Mouse (Mus musculus) MEL (cell line): ENCODE measurements around the gene Uxs1. TPM values are rescaled to one million over a fixed set of nuclear protein-coding genes. Genes with fewer than 3 reads are reported as not detected.

Experiments used
- DNase-seq: peaks from one replicate; pipeline ENCODE4 v3.0.0; 2011; ENCODE audit warnings: low read depth, low spot score
- H3K27ac ChIP-seq: 2 replicates; pipeline ENCODE4 v1.5.1; 2012; ENCODE audit warnings: low read depth, mild to moderate bottlenecking, control low read depth, low read length, moderate library complexity; ENCODE audit not compliant: control insufficient read depth
- H3K27me3 ChIP-seq, 2 experiments: fragments of 150-350 bp in 1 of 2; sonication (generic) in 1 of 2; 2 replicates each; pipeline ENCODE4 v1.6.1; 2012; ENCODE audit warnings: low read length in 2 of 2, mild to moderate bottlenecking in 2 of 2, improper control_type of control experiment in 1 of 2, moderate library complexity in 1 of 2; ENCODE audit not compliant: insufficient read depth in 2 of 2, control insufficient read depth in 1 of 2
- H3K36me3 ChIP-seq, 2 experiments: 2 replicates each; pipeline ENCODE4 v1.6.1; 2012 to 2014; ENCODE audit warnings: low read length in 2 of 2, improper control_type of control experiment in 1 of 2, inconsistent platforms in 1 of 2, mild to moderate bottlenecking in 1 of 2; ENCODE audit not compliant: insufficient read depth in 2 of 2, control insufficient read depth in 1 of 2
- H3K4me1 ChIP-seq, 2 experiments: fragments of 150-350 bp in 1 of 2; sonication (generic) in 1 of 2; 2 replicates each; pipeline ENCODE4 v1.6.1; 2012; ENCODE audit warnings: low read length in 2 of 2, improper control_type of control experiment in 1 of 2, mild to moderate bottlenecking in 1 of 2; ENCODE audit not compliant: insufficient read depth in 2 of 2, control insufficient read depth in 1 of 2
- H3K4me3 ChIP-seq, 2 experiments: fragments of 150-350 bp in 1 of 2; sonication (generic) in 1 of 2; 2 replicates each; pipeline ENCODE4 v1.5.1; 2012; ENCODE audit warnings: low read depth in 2 of 2, low read length in 2 of 2, mild to moderate bottlenecking in 2 of 2, moderate library complexity in 2 of 2, control low read depth in 1 of 2, improper control_type of control experiment in 1 of 2; ENCODE audit not compliant: control insufficient read depth in 1 of 2, insufficient read depth in 1 of 2
- H3K79me2 ChIP-seq: 2 replicates; pipeline ENCODE4 v1.6.1; 2012; ENCODE audit warnings: mild to moderate bottlenecking, low read length, moderate library complexity; ENCODE audit not compliant: control insufficient read depth, poor library complexity, insufficient read depth
- H3K9ac ChIP-seq: 2 replicates; pipeline ENCODE4 v1.6.1; 2012; ENCODE audit warnings: low read depth, mild to moderate bottlenecking, control low read depth, low read length, moderate library complexity; ENCODE audit not compliant: control insufficient read depth, poor library complexity, severe bottlenecking
- H3K9me3 ChIP-seq: fragments of 150-350 bp; sonication (generic); replicated peaks from 2 replicates; pipeline ENCODE4 v1.6.1; 2012; ENCODE audit warnings: mild to moderate bottlenecking, low read length, improper control_type of control experiment, moderate library complexity; ENCODE audit not compliant: insufficient read depth
- BHLHE40 ChIP-seq: IDR thresholded peaks from 2 replicates; pipeline ENCODE4 v1.6.1; 2012; ENCODE audit warnings: low read depth, mild to moderate bottlenecking, inconsistent platforms, low read length, improper control_type of control experiment, borderline replicate concordance
- CHD2 ChIP-seq: IDR thresholded peaks from 2 replicates; pipeline ENCODE4 v1.6.1; 2011; ENCODE audit warnings: low read length, improper control_type of control experiment
- E2F4 ChIP-seq: IDR thresholded peaks from 2 replicates; pipeline ENCODE4 v1.6.1; 2011; ENCODE audit warnings: low read depth, low read length, improper control_type of control experiment, borderline replicate concordance
- ELF1 ChIP-seq: IDR thresholded peaks from 2 replicates; pipeline ENCODE4 v1.6.1; 2014; ENCODE audit warnings: low read depth, mild to moderate bottlenecking, inconsistent platforms, low read length, improper control_type of control experiment, moderate library complexity
- ETS1 ChIP-seq: IDR thresholded peaks from 2 replicates; pipeline ENCODE4 v1.6.1; 2012; ENCODE audit warnings: low read depth, mild to moderate bottlenecking, inconsistent platforms, low read length, improper control_type of control experiment, moderate library complexity
- GABPA ChIP-seq: IDR thresholded peaks from 2 replicates; pipeline ENCODE4 v1.6.1; 2012; ENCODE audit warnings: low read depth, mild to moderate bottlenecking, inconsistent platforms, low read length, improper control_type of control experiment, moderate library complexity
- GATA1 ChIP-seq: IDR thresholded peaks from 2 replicates; pipeline ENCODE4 v1.6.1; 2011; ENCODE audit warnings: low read depth, low read length, improper control_type of control experiment
- HCFC1 ChIP-seq: IDR thresholded peaks from 2 replicates; pipeline ENCODE4 v1.6.1; 2012; ENCODE audit warnings: low read depth, mild to moderate bottlenecking, inconsistent platforms, low read length, improper control_type of control experiment, moderate library complexity
- JUND ChIP-seq: IDR thresholded peaks from 2 replicates; pipeline ENCODE4 v1.6.1; 2011; ENCODE audit warnings: low read depth, mild to moderate bottlenecking, improper control_type of control experiment, low read length
- MEF2A ChIP-seq: IDR thresholded peaks from 2 replicates; pipeline ENCODE4 v1.6.1; 2014; ENCODE audit warnings: low read depth, mild to moderate bottlenecking, inconsistent platforms, low read length, improper control_type of control experiment; ENCODE audit not compliant: poor library complexity, insufficient replicate concordance, severe bottlenecking; ENCODE audit errors: extremely low read depth
- MYB ChIP-seq: IDR thresholded peaks from 2 replicates; pipeline ENCODE4 v1.6.1; 2011; ENCODE audit warnings: mild to moderate bottlenecking, low read depth, low read length, improper control_type of control experiment
- NRF1 ChIP-seq: IDR thresholded peaks from 2 replicates; pipeline ENCODE4 v1.6.1; 2014; ENCODE audit warnings: low read depth, mild to moderate bottlenecking, inconsistent platforms, low read length, improper control_type of control experiment, moderate library complexity; ENCODE audit not compliant: poor library complexity, insufficient read depth, severe bottlenecking
- POLR2AphosphoS2 ChIP-seq: IDR thresholded peaks from 2 replicates; pipeline ENCODE4 v1.6.1; 2011; ENCODE audit warnings: low read length, improper control_type of control experiment
- POLR2AphosphoS5 ChIP-seq: IDR thresholded peaks from 2 replicates; pipeline ENCODE4 v1.6.1; 2012; ENCODE audit warnings: low read depth, borderline replicate concordance, mild to moderate bottlenecking, inconsistent platforms, low read length, moderate library complexity, mixed read lengths
- RAD21 ChIP-seq: IDR thresholded peaks from 2 replicates; pipeline ENCODE4 v1.6.1; 2011; ENCODE audit warnings: mild to moderate bottlenecking, low read depth, low read length, improper control_type of control experiment
- SIN3A ChIP-seq: IDR thresholded peaks from 2 replicates; pipeline ENCODE4 v1.6.1; 2012; ENCODE audit warnings: low read length, improper control_type of control experiment, inconsistent platforms
- UBTF ChIP-seq: IDR thresholded peaks from 2 replicates; pipeline ENCODE4 v1.6.1; 2012; ENCODE audit warnings: low read depth, mild to moderate bottlenecking, inconsistent platforms, low read length, improper control_type of control experiment, moderate library complexity, borderline replicate concordance; ENCODE audit not compliant: insufficient read depth
- USF1 ChIP-seq: IDR thresholded peaks from 2 replicates; pipeline ENCODE4 v1.6.1; 2014; ENCODE audit warnings: low read depth, mild to moderate bottlenecking, inconsistent platforms, low read length, improper control_type of control experiment, moderate library complexity
- USF2 ChIP-seq, 2 experiments: IDR thresholded peaks; 2 replicates each; pipeline ENCODE4 v1.6.1; 2011 to 2012; ENCODE audit warnings: improper control_type of control experiment in 2 of 2, low read length in 2 of 2, borderline replicate concordance in 1 of 2, inconsistent platforms in 1 of 2, low read depth in 1 of 2, mild to moderate bottlenecking in 1 of 2; ENCODE audit not compliant: insufficient read depth in 1 of 2
- ZC3H11A ChIP-seq: IDR thresholded peaks from 2 replicates; pipeline ENCODE4 v1.6.1; 2012; ENCODE audit warnings: low read depth, mild to moderate bottlenecking, inconsistent platforms, low read length, improper control_type of control experiment
- polyA plus RNA-seq, 2 experiments: library from polyadenylated mRNA; stranded (reverse) in 1 of 2; unstranded in 1 of 2; fragments of >175 nt in 1 of 2; fragments of >200 nt in 1 of 2; gene quantifications; 2 replicates each; pipeline versions ENCODE4 v1.2.1 to v1.2.4; 2012; ENCODE audit warnings: low replicate concordance in 2 of 2, low read depth in 1 of 2; ENCODE audit not compliant: insufficient read length in 2 of 2, insufficient read depth in 1 of 2, missing spikeins in 1 of 2
- total RNA-seq: library from RNA; depleted of rRNA; stranded (reverse); fragments of 300-350 nt; gene quantifications from 2 replicates; pipeline ENCODE4 v1.2.3, GENCODE M21; 2012

Gene Uxs1
- total and polyA plus RNA-seq, 3 experiments = 16.9 to 26.2 TPM; not detected in 1

DNA sequence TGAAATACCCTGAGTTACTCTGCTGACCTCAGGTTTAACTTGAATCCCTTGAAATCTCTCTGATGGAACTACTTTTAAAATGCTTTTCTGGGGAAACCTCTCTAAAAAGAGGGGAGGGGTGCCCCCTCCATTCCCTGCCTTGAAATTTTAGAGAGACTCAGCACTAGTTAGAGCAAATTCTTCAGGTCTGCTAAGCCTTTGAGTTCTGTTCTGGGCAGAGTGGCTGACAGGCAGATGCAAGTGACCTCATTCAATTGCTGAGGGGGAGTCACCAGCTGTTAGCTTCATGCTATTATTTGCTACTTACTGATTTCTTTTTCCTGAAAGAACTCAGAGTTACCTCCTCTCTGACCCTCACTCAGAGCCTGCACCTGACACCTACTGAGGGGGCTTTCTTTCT is 43.5 kb upstream of the Uxs1 start:
- H3K36me3 ChIP-seq = peaks cover 0 to 3% of the 10 kb centered on the region in 2 experiments; a peak in 1 of 4 replicates
- no peak for DNase-seq
- H3K27me3 ChIP-seq = peaks cover 10% of the 10 kb centered on the region in 2 experiments
- H3K79me2 ChIP-seq = no peaks in the 10 kb centered on the region
- peaks cover 0 to 2% of the 10 kb centered on the region in 2 experiments; a peak in 1 of 4 replicates for H3K4me1 ChIP-seq
- no peak overlapping the region for H3K4me3 ChIP-seq
- no peak overlapping the region for H3K9ac ChIP-seq
- no peak overlapping the region for H3K27ac ChIP-seq
- TF ChIP-seq RAD21 (no peak), BHLHE40 (no peak)
- no peaks in the 10 kb centered on the region for H3K9me3 ChIP-seq

DNA sequence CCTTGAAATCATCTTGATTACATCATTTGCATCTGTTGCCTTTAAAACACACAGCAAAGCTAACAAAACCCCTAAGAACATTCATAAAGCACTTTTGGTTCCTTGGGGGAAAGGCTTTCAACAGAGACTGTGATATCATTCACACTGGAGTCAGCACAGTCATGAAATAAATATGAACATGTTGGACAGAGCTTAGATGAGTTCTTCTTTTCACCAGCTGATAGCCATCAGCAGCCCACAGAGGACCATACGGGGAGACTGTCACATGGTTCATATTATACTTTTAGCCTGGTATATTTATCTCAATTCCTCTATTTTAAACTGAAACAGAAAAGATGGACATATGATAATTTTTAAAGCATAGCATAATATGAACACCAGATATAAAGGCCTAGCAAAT is 40.9 kb upstream of the Uxs1 start:
- TF ChIP-seq NRF1 (no peak), MEF2A (no peak), JUND (no peak), USF2 (IDR thresholded peaks at IDR 0.05; ENCODE audit: borderline replicate concordance in 1 of 2, insufficient read depth in 1 of 2, low read depth in 1 of 2, low read length in 2 of 2) (no peak), MYB (no peak), SIN3A (no peak), USF1 (peak; percentile 68), ELF1 (no peak), E2F4 (no peak), UBTF (no peak), ZC3H11A (no peak), GABPA (no peak), POLR2AphosphoS5 (no peak), BHLHE40 (no peak), POLR2AphosphoS2 (no peak), CHD2 (no peak), GATA1 (peak; percentile 41; the same call in 1 of the 2 replicates), HCFC1 (no peak), ETS1 (0 out of 2 replicates have a peak, but pooled peaks have one; percentile 8)
- H3K27me3 ChIP-seq = peaks cover 4 to 7% of the 10 kb centered on the region in 2 experiments
- no peaks in the 10 kb centered on the region for H3K9me3 ChIP-seq
- H3K79me2 ChIP-seq = no peaks in the 10 kb centered on the region
- H3K27ac ChIP-seq = no peak overlapping the region
- DNase-seq = peak; percentile 32
- no peak overlapping the region for H3K4me3 ChIP-seq
- peaks cover 0 to 3% of the 10 kb centered on the region in 2 experiments; a peak in 1 of 4 replicates for H3K36me3 ChIP-seq
- H3K4me1 ChIP-seq = peaks cover 0 to 2% of the 10 kb centered on the region in 2 experiments; a peak in 1 of 4 replicates
- H3K9ac ChIP-seq = no peak overlapping the region
